Mouse (Mus musculus) cerebral cortex, adult 2 months (tissue): Measurements from ENCODE around the gene Sde2.

Source experiments
- WGBS: fragments of 180-500 bp; shearing (Covaris S2); methylation state at CpG from one replicate; pipeline ENCODE4 v1.1.7; 2018; 5-methylcytosine and 5-hydroxymethylcytosine counted together

Sde2 gene

DNA sequence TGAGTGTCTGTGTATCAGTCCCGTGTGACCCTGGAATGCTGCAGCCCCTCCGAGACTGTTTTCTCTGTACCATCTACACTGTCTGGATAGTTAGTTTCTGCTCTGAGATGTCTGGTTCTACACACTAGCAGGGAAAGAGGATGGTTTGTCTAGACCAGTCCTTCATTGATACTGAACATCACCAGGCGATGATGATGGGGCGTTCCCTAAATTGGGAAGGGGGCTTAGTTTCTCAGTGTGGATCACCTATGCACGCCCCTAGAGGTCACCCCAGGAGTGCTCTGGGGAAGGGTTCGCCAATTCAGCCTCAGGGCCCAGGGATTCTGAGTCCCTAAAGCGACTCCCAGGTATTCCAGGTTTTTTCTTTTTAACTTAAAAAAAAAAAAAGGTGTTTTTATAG, 38.2 kb downstream of the Sde2 start:
- WGBS: 73% methylated on average over 7 of the region's 7 CpGs

GRCm38 (mm10) chr1:180889841-180890240, 38.9 kb downstream of the Sde2 start:
- WGBS: 74% methylated on average over 6 of the region's 6 CpGs

DNA sequence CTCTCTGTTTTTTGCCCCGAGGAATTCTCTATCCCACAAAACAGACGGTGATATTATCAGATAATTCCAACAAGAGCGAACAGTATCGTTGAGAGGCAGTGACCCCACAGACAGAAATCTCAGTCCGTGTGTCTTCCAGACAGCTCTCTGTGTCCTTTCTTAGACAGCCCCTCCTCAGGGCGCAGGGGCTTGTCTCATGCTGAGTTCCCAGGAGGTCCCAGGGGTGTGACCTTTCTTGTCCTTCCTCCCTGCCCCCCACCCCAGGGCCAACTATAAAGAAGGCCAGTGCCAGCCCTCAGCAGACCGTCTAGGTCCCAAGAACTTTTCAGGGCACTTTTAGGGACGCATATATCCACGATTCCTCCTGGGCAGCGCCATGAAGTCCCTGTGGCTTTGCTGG, 41.9 kb downstream of the Sde2 start, which contains the start of gene Lefty2:
Lefty2 (plus strand) TSS at position 301 of the 400 bp plus-strand sequence.
- WGBS: 76% methylated on average over 10 of the region's 10 CpGs

DNA sequence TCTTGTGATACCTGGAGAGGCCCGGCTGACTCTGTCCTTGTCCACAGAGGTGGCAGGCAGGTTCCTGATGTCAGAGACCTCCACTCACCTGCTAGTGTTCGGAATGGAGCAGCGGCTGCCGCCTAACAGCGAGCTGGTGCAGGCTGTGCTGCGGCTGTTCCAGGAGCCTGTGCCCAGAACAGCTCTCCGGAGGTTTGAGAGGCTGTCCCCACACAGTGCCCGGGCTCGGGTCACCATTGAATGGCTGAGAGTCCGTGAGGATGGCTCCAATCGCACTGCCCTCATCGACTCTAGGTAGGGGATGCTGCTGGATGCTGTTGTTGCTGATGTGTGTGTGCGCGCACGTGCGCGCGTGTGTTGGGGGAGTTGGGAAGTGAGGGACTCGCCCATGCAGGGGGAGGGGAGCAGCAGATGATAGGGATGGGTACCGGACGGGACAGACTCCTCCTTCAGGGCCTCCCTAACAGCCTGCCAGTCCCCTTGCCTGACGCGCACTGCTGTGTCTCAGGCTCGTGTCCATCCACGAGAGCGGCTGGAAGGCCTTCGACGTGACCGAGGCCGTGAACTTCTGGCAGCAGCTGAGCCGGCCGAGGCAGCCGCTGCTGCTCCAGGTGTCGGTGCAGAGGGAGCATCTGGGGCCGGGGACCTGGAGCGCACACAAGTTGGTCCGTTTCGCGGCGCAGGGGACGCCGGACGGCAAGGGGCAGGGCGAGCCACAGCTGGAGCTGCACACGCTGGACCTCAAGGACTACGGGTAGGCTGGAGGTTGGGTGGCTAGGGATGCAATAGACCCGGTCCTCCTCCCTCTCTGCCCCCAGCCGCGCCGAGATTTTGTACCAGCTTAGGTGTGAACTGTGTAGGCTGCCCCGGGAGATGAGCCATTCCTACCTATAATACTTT, 43.4 kb downstream of the Sde2 start:
- WGBS: 11% methylated on average over 51 of the region's 51 CpGs

GRCm38 (mm10) chr1:180901107-180901506, 50.2 kb downstream of the Sde2 start:
- 2% methylated on average over 4 of the region's 4 CpGs for WGBS

DNA sequence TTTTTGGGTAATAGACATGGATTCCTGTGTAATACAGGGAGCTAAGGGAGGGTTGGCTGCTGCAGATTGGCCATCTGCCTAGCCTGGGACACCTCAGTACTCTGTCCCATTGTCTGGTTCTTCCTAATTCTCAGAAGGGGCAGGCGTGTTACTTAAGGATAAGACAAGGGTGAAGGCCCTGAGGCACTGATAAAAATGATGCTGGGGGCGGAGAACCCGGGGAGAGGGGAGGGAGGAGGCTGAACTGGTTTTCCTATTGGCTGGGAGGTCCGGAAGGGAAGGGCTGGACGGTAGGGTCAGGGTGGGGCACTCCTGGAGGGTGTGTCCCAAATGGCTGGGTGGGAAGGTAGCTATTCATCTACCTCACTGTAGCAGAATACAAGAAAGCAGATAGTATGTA, 52.0 kb downstream of the Sde2 start:
- 39% methylated on average over 5 of the region's 5 CpGs for WGBS

GRCm38 (mm10) chr1:180903666-180904038, 52.7 kb downstream of the Sde2 start:
- WGBS: 27% methylated on average over 10 of the region's 10 CpGs

- 1% methylated on average over 52 of the region's 52 CpGs for WGBS
Observed at GRCm38 (mm10) chr1:180904039-180904814, 53.3 kb downstream of the Sde2 start, which contains the start of gene Pycr2. TSS of gene Pycr2 (plus strand) at chr1:180904293.

- under 1% methylated on average over 5 of the region's 5 CpGs for WGBS
Observed at GRCm38 (mm10) chr1:180904815-180905080, 53.8 kb downstream of the Sde2 start.

- 49% methylated on average over 6 of the region's 6 CpGs for whole genome bisulfite sequencing
Observed at GRCm38 (mm10) chr1:180905307-180905706, 54.4 kb downstream of the Sde2 start.

DNA sequence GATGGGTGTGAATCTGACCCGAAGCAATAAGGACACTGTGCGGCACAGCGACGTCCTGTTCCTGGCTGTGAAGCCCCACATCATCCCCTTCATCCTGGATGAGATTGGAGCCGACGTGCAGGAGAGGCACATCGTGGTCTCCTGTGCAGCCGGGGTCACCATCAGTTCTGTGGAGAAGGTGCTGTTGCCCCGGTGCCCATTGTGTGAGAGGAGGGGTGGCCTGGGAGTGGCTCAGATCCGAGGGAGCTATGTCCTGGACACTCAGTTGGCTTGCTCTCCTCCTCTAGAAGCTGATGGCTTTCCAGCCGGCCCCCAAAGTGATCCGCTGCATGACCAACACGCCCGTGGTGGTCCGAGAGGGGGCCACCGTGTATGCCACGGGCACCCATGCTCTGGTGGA, 54.9 kb downstream of the Sde2 start:
- 95% methylated on average over 17 of the region's 17 CpGs for WGBS

DNA sequence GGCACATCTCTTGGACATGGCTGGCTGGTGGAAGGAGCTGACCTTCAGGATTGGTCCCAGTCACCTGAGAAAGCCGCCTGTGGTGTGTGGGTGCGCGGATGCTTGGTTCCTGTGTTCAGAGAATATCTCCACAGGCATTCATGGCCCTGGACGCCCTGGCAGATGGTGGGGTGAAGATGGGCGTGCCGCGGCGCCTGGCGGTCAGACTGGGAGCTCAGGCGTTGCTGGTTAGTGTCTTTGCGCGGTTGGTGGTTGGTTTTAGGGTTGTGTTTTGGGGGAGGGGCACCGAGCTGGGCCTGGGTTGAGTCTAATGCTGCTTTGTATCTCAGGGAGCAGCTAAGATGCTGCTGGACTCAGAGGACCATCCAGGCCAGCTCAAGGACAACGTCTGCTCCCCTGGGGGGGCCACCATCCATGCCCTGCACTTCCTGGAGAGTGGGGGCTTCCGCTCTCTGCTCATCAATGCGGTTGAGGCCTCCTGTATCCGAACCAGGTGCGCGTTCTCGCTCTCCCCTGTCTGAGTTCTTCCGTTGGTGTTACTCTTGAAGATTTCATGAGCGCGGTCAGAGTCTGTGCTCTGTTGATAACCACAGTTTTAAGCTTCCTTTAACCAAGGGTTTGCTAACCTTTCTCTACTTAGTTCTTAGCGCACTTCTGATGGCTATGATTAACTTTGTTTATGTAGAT, 55.7 kb downstream of the Sde2 start:
- 94% methylated on average over 24 of the region's 24 CpGs for WGBS

- 42% methylated on average over 8 of the region's 8 CpGs for WGBS
Observed at GRCm38 (mm10) chr1:180911138-180911537, 60.2 kb downstream of the Sde2 start.

- 58% methylated on average over 20 of the region's 20 CpGs for WGBS
Observed at GRCm38 (mm10) chr1:180911653-180912287, 60.8 kb downstream of the Sde2 start.

GRCm38 (mm10) chr1:180912792-180913191, 61.9 kb downstream of the Sde2 start:
- WGBS: 89% methylated on average over 5 of the region's 5 CpGs

GRCm38 (mm10) chr1:180913797-180914196, 62.9 kb downstream of the Sde2 start:
- WGBS: 69% methylated on average over 4 of the region's 4 CpGs

DNA sequence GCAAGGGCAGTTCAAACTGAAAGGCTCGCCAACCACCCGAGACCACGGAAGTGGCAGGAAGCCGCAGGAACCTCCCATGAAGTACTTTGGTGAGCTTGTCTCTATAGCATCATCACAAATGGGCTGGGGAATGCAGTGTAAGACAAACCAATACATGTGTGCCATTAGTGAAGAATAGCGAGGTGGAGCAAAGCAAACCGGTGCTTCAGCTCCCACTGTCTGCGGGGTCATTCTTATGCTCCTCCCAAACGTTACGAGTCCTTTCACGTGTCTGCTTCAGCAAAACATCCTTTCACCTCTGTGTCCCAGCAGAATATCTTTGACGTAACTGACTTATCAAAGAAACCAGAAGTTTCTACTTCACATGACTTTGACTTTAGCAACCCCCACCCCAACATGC, 65.5 kb downstream of the Sde2 start:
- WGBS: 90% methylated on average over 11 of the region's 11 CpGs

- WGBS: 71% methylated on average over 1 of the region's 1 CpGs
Observed at GRCm38 (mm10) chr1:180917053-180917452, 66.1 kb downstream of the Sde2 start.
